Mouse (Mus musculus): ENCODE data around the gene Ptprm. TPM values are rescaled to one million over a fixed set of nuclear protein-coding genes. Genes with fewer than 3 reads are reported as not detected.

Gene Ptprm
- polyA plus RNA-seq, 1 experiment from 2014 or later = 16.1 TPM

DNA sequence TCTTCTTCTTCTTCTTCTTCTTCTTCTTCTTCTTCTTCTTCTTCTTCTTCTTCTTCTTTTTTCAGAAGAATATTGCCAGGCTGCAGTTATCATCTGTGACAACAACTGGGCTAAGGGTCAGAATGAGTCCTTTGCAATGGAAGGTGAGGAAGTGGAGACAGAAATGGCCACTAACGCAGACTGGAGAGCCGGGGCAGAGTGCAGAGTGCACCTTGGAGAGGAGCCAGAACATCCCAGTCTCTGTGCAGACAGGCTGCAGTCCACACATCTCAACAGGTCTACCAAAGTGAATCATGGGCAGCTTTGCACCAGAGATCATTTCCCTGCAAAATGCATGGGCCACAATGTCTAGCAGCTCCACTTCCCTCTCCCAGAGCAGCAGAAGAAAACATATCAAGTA, 239.4 kb downstream of the Ptprm start:
- WGBS = 25% methylated on average over 2 of the region's 2 CpGs
- no peaks in the 10 kb centered on the region for H3K36me3 ChIP-seq
- H3K4me1 ChIP-seq (replicated peaks) = peaks cover 4% of the 10 kb centered on the region; the same call in 1 of the 2 replicates
- no peak overlapping the region for H3K27ac ChIP-seq (ENCODE audit: poor library complexity, severe bottlenecking)
- no peaks in the 10 kb centered on the region for H3K27me3 ChIP-seq (replicated peaks)
- no peak overlapping the region for H3K4me2 ChIP-seq
- ATAC-seq (ENCODE audit: insufficient number of reproducible peaks, low FRiP score) = no peak
- H3K9me3 ChIP-seq (replicated peaks) = no peaks in the 10 kb centered on the region
- H3K9ac ChIP-seq = no peak overlapping the region
- no peak overlapping the region for H3K4me3 ChIP-seq

DNA sequence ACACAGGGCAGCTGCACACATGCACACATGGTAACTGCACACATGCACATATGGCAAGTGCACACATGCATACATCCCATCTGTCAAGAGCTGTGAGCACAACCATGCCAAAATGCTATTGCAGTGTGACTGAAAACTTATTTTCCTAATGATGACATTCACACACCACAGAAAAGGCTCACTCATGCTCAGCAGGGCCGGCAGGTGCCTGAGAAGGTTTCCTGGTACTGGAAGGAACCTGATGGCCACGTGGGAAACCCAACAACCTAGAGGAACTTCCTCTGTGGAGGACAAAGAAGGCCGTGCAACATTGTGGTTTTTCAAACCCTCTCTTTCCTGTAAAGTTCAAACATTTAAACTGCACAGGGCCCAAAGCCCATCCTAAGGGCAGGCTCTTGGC, 241.6 kb downstream of the Ptprm start:
- Histone ChIP-seq H3K27me3 (replicated peaks) (no peaks in the 10 kb centered on the region), H3K4me3 (no peak overlapping the region), H3K36me3 (no peaks in the 10 kb centered on the region), H3K4me1 (replicated peaks) (peaks cover 4% of the 10 kb centered on the region; the same call in 1 of the 2 replicates), H3K27ac (ENCODE audit: poor library complexity, severe bottlenecking) (no peak overlapping the region), H3K4me2 (no peak overlapping the region), H3K9me3 (replicated peaks) (no peaks in the 10 kb centered on the region), H3K9ac (no peak overlapping the region)
- ATAC-seq (ENCODE audit: insufficient number of reproducible peaks, low FRiP score) = no peak
- 61% methylated on average over 3 of the region's 3 CpGs for WGBS

DNA sequence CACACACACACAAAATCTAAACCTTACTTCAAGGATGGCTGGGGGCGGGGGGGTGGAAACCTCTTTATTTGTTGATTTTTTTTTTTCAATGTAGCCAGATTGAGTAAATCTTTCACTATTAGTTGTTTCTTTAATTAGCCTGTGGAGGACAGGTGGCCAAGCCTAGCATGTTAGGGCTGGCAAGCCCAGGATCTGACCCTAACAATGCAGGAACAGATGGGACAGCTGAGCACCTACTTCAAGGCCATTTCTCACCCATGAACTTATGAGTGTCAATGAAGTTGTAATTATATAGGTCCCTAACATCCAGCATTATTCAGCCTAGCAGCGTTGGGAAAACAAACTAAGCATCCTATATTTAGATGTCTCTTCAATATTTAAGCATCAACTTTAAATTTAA, 248.1 kb downstream of the Ptprm start:
- Histone ChIP-seq H3K4me3 (no peak overlapping the region), H3K36me3 (no peaks in the 10 kb centered on the region), H3K4me2 (no peak overlapping the region), H3K9ac (no peak overlapping the region), H3K27ac (ENCODE audit: poor library complexity, severe bottlenecking) (no peak overlapping the region), H3K4me1 (replicated peaks) (no peaks in the 10 kb centered on the region; the same call in 1 of the 2 replicates), H3K27me3 (replicated peaks) (no peaks in the 10 kb centered on the region), H3K9me3 (replicated peaks) (no peaks in the 10 kb centered on the region)
- ATAC-seq (ENCODE audit: insufficient number of reproducible peaks, low FRiP score) = no peak
- WGBS = 69% methylated on average over 2 of the region's 2 CpGs

DNA sequence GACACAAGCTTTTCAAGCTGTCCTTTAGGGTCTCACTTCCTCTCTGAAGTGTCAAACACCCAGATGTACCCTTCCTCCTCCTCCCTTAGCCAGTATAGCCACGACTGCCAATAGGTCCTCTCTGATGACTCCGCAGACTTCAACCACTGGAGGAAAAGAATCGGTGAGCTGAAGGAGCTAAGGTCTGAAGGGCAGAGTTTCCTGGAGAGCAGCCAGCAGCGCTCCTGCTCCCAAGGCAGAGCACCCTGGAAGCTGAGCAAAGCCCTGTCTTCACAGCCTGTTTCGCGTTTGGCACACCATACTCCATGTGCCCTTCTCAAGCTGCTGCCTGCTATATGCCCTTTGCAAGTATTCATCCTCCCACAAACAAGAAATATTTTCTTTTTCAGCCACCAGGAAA, 252.2 kb downstream of the Ptprm start:
- Histone ChIP-seq H3K27me3 (replicated peaks) (no peaks in the 10 kb centered on the region), H3K4me3 (no peak overlapping the region), H3K27ac (ENCODE audit: poor library complexity, severe bottlenecking) (no peak overlapping the region), H3K36me3 (no peaks in the 10 kb centered on the region), H3K9ac (no peak overlapping the region), H3K9me3 (replicated peaks) (no peaks in the 10 kb centered on the region), H3K4me2 (no peak overlapping the region), H3K4me1 (replicated peaks) (no peaks in the 10 kb centered on the region; the same call in 1 of the 2 replicates)
- ATAC-seq (ENCODE audit: insufficient number of reproducible peaks, low FRiP score) = no peak
- WGBS = 62% methylated on average over 6 of the region's 6 CpGs

DNA sequence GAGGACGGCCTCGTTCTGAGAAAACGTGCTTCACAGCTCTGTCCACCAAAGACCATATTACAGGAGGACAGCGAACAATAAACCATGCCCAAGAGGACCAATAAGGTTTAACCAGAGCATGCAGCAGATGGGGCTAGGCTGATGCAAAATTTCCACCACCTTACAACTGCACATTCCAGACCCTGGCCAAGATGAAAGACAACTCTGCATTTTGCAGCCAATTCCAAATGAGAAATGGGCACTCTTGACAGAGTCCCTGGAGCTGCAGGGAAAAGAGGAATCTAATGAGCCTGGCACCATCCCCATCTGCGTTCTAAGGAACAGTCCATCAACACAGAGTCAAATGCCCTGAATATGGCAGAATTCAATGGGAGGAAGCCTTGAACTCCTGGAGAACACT, 263.3 kb downstream of the Ptprm start:
- H3K9ac ChIP-seq = no peak overlapping the region
- no peak for ATAC-seq (ENCODE audit: insufficient number of reproducible peaks, low FRiP score)
- H3K27me3 ChIP-seq (replicated peaks) = no peaks in the 10 kb centered on the region
- H3K27ac ChIP-seq (ENCODE audit: poor library complexity, severe bottlenecking) = no peak overlapping the region
- no peaks in the 10 kb centered on the region for H3K36me3 ChIP-seq
- no peak overlapping the region for H3K4me3 ChIP-seq
- no peaks in the 10 kb centered on the region for H3K4me1 ChIP-seq (replicated peaks)
- WGBS = 74% methylated on average over 5 of the region's 5 CpGs
- H3K9me3 ChIP-seq (replicated peaks) = no peaks in the 10 kb centered on the region
- no peak overlapping the region for H3K4me2 ChIP-seq

DNA sequence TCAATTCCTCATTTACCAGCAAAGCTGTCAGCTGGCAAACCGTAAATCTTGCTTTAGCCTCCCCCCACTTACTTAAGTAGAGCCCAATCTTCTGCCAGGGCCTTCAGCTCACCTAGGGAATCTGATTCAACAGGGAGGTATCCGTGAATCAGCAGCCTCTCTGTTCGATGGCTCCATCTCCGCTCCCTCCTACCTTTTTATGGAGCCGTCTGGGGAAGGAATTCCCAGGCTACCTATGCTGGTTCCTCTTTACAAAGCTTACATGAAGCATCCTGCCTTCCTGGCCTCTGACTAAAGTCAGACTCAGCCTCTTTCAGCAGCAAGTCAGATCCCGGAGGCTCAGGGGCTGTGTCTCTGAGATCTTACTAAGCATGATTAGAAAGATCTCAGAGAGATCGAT, 264.1 kb downstream of the Ptprm start:
- 77% methylated on average over 7 of the region's 7 CpGs for WGBS
- H3K27me3 ChIP-seq (replicated peaks) = no peaks in the 10 kb centered on the region
- no peak overlapping the region for H3K27ac ChIP-seq (ENCODE audit: poor library complexity, severe bottlenecking)
- no peaks in the 10 kb centered on the region for H3K9me3 ChIP-seq (replicated peaks)
- H3K4me2 ChIP-seq = no peak overlapping the region
- H3K36me3 ChIP-seq = no peaks in the 10 kb centered on the region
- H3K4me3 ChIP-seq = no peak overlapping the region
- no peak overlapping the region for H3K9ac ChIP-seq
- ATAC-seq (ENCODE audit: insufficient number of reproducible peaks, low FRiP score) = no peak
- H3K4me1 ChIP-seq (replicated peaks) = no peaks in the 10 kb centered on the region

DNA sequence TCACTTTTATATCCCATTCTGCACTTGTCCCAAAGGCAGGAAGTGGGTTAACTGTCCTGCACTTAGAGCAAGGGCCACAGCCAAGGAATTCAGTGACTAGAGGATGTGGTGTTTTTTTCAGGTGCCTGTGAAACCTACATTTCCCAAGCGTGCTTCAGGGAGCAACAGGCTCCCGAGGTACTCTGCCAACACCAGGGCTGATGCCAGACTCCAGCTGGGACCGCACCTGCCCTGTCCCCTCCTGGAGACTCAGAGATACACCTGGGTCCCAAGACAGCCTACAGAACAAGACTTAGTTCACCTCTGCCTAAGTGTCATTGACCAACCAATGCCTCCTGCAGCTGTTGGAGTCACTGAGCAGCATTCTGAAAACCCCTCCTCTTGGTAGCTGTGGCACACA, 264.6 kb downstream of the Ptprm start:
- Histone ChIP-seq H3K27ac (ENCODE audit: poor library complexity, severe bottlenecking) (no peak overlapping the region), H3K4me2 (no peak overlapping the region), H3K9me3 (replicated peaks) (no peaks in the 10 kb centered on the region), H3K27me3 (replicated peaks) (no peaks in the 10 kb centered on the region), H3K4me1 (replicated peaks) (no peaks in the 10 kb centered on the region; the same call in 1 of the 2 replicates), H3K9ac (no peak overlapping the region), H3K4me3 (no peak overlapping the region), H3K36me3 (no peaks in the 10 kb centered on the region)
- no peak for ATAC-seq (ENCODE audit: insufficient number of reproducible peaks, low FRiP score)
- WGBS = 75% methylated on average over 3 of the region's 3 CpGs

DNA sequence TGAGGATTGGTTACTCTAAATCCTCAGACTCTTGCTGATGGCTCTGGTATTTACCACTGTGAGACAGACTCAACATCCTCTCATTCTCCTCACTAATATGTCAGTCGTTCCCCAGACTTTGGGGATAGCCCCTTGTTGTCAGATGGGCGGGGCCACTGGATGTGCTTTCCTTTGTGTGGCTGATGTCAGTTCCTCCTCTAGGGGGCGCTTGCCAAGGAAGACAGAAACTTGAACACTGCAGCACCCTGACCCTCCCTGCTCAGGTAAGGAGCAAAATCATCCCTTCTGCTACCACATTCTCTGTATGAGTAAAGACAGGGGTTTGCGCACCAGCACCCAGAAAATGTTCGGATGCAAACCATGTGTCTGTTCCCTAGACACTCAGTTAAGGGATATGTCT, 266.7 kb downstream of the Ptprm start:
- no peak overlapping the region for H3K9ac ChIP-seq
- H3K4me2 ChIP-seq = no peak overlapping the region
- H3K4me3 ChIP-seq = no peak overlapping the region
- H3K4me1 ChIP-seq (replicated peaks) = peaks cover 8% of the 10 kb centered on the region; the same call in 1 of the 2 replicates
- H3K27me3 ChIP-seq (replicated peaks) = no peaks in the 10 kb centered on the region
- H3K27ac ChIP-seq (ENCODE audit: poor library complexity, severe bottlenecking) = no peak overlapping the region
- ATAC-seq (ENCODE audit: insufficient number of reproducible peaks, low FRiP score) = no peak
- 60% methylated on average over 5 of the region's 5 CpGs for WGBS
- no peaks in the 10 kb centered on the region for H3K9me3 ChIP-seq (replicated peaks)
- H3K36me3 ChIP-seq = no peaks in the 10 kb centered on the region

DNA sequence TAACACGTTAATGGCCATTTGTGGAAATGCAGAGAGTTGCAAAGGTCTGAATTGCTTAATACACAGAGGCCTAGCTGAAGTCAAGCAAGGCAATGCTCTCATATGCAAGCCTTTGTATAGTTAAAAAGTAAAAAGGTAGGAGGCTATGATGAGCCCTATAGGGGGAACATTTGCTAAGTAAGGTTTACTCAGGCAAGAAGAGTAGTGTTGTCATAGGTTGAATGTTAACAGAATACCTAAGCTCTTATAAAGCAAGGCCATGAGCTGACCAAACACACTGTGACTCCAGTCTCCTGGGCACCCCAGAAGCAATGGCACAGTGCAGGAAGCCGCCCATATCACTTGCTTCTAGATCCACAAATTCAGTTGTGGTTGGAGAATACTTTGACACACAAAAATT, 267.4 kb downstream of the Ptprm start:
- Histone ChIP-seq H3K9ac (no peak overlapping the region), H3K4me3 (no peak overlapping the region), H3K27ac (ENCODE audit: poor library complexity, severe bottlenecking) (no peak overlapping the region), H3K27me3 (replicated peaks) (no peaks in the 10 kb centered on the region), H3K4me2 (no peak overlapping the region), H3K4me1 (replicated peaks) (peaks cover 8% of the 10 kb centered on the region; the same call in 1 of the 2 replicates), H3K36me3 (no peaks in the 10 kb centered on the region), H3K9me3 (replicated peaks) (no peaks in the 10 kb centered on the region)
- no peak for ATAC-seq (ENCODE audit: insufficient number of reproducible peaks, low FRiP score)
- WGBS = 74% methylated on average over 2 of the region's 2 CpGs

DNA sequence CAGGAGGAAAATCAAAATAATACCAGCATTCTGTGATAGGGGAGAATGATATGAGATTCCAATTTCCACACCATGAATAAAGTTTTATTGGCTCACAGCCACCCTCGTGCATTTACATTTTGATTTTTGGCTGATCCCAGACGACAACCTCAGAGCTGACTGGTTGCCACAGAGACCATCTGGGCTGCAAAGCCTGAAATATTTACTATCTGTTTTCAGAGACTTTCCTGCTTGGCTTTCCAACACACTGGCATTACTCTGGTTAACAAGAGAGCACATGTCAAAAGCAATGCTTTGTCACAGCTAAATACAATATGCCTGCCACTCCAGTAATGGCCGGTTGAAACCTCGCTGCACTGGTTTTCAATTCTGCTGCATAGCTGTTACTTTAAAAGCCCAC, 269.8 kb downstream of the Ptprm start:
- H3K4me2 ChIP-seq = no peak overlapping the region
- H3K9ac ChIP-seq = no peak overlapping the region
- no peak for ATAC-seq (ENCODE audit: insufficient number of reproducible peaks, low FRiP score)
- H3K9me3 ChIP-seq (replicated peaks) = no peaks in the 10 kb centered on the region
- no peaks in the 10 kb centered on the region for H3K36me3 ChIP-seq
- no peak overlapping the region for H3K27ac ChIP-seq (ENCODE audit: poor library complexity, severe bottlenecking)
- no peak overlapping the region for H3K4me3 ChIP-seq
- no peaks in the 10 kb centered on the region for H3K27me3 ChIP-seq (replicated peaks)
- H3K4me1 ChIP-seq (replicated peaks) = peaks cover 14% of the 10 kb centered on the region
- WGBS = 71% methylated on average over 4 of the region's 4 CpGs

DNA sequence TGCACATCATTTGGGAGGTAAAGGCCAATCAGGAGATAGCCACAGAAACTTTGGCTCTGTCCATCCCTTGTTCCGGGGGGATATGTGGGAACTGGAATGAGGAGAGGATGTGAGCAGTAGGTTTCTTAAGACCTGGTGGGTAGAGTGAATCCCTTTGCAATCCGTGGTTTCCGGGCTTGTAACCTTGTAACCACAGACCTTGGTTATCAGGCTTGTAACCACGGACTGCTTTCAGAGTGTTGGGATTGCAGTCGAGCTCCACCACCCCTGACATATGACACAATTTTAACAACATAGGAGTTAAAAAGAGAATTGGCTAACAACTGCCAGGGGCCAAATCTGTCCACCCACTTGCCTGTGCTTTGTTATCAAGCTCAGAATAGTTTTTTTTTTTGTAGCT, 270.2 kb downstream of the Ptprm start:
- WGBS = 52% methylated on average over 5 of the region's 5 CpGs
- ATAC-seq (ENCODE audit: insufficient number of reproducible peaks, low FRiP score) = no peak
- Histone ChIP-seq H3K4me3 (no peak overlapping the region), H3K9ac (no peak overlapping the region), H3K4me1 (replicated peaks) (peaks cover 14% of the 10 kb centered on the region), H3K27ac (ENCODE audit: poor library complexity, severe bottlenecking) (no peak overlapping the region), H3K36me3 (no peaks in the 10 kb centered on the region), H3K4me2 (no peak overlapping the region), H3K27me3 (replicated peaks) (no peaks in the 10 kb centered on the region), H3K9me3 (replicated peaks) (no peaks in the 10 kb centered on the region)

DNA sequence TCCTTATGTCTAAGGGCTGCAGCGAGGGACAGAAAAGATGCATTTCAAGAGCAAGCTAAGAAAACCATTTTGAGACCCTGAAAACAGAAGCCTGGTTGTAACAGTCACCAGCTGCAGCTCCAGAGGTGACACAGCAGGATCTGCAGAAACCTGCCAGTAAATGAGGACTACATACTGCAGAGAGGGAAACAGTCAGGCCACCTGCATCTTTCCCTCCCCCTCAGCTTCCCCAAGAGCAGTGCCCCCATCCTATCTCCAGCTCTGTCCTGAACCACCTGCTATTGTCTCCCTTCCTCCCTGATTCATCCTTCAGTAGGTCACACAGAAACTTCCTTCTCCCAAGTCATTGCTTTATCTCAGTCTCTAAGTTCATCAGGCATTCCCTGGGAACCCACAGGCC, 274.7 kb downstream of the Ptprm start:
- Histone ChIP-seq H3K27me3 (replicated peaks) (no peaks in the 10 kb centered on the region), H3K27ac (ENCODE audit: poor library complexity, severe bottlenecking) (no peak overlapping the region), H3K36me3 (no peaks in the 10 kb centered on the region), H3K4me2 (no peak overlapping the region), H3K9me3 (replicated peaks) (no peaks in the 10 kb centered on the region), H3K4me3 (no peak overlapping the region), H3K4me1 (replicated peaks) (peaks cover 14% of the 10 kb centered on the region), H3K9ac (no peak overlapping the region)
- ATAC-seq (ENCODE audit: insufficient number of reproducible peaks, low FRiP score) = no peak
- WGBS = 73% methylated on average over 1 of the region's 1 CpGs
